Mouse (Mus musculus): ENCODE results near the gene Tmem179. TPM values are rescaled to one million over a fixed set of nuclear protein-coding genes. Genes with fewer than 3 reads are reported as not detected.
A peak's percentile ranks its signal among the peaks of the same experiment; 100 is the strongest.

Gene Tmem179
- total RNA-seq, 2 experiments from 2014 or later = 4.3 to 5.6 TPM

GRCm38 (mm10) chr12:112538356-112538755, 21.8 kb upstream of the Tmem179 start:
- no peak for DNase-seq

GRCm38 (mm10) chr12:112537233-112537632, 20.7 kb upstream of the Tmem179 start:
- DNase-seq = no peak

GRCm38 (mm10) chr12:112533758-112534157, 17.2 kb upstream of the Tmem179 start:
- no peak for DNase-seq

- no peak for DNase-seq
Measured at GRCm38 (mm10) chr12:112518105-112518504, 1.6 kb upstream of the Tmem179 start.

GRCm38 (mm10) chr12:112514897-112515296, 1.6 kb downstream of the Tmem179 start:
- no peak for DNase-seq

GRCm38 (mm10) chr12:112510733-112511372, 5.7 kb downstream of the Tmem179 start:
- DNase-seq = peak; percentile 71 to 78

GRCm38 (mm10) chr12:112510365-112510732, 6.2 kb downstream of the Tmem179 start:
- DNase-seq = no peak

GRCm38 (mm10) chr12:112507984-112508383, 8.6 kb downstream of the Tmem179 start:
- DNase-seq = no peak

- no peak for DNase-seq
Measured at GRCm38 (mm10) chr12:112507264-112507663, 9.3 kb downstream of the Tmem179 start.

GRCm38 (mm10) chr12:112506267-112506666, 10.3 kb downstream of the Tmem179 start:
- peak; percentile 74 to 78 for DNase-seq

GRCm38 (mm10) chr12:112503003-112503771, 13.4 kb downstream of the Tmem179 start:
- no peak for DNase-seq

GRCm38 (mm10) chr12:112498683-112499082, 17.9 kb downstream of the Tmem179 start:
- DNase-seq = peak in 1 of 2 experiments; percentile 70

- no peak for DNase-seq
Measured at GRCm38 (mm10) chr12:112497731-112498130, 18.8 kb downstream of the Tmem179 start.

- DNase-seq = peak; percentile 63 to 71
Measured at GRCm38 (mm10) chr12:112496136-112496535, 20.4 kb downstream of the Tmem179 start.

GRCm38 (mm10) chr12:112490444-112490939, 26.1 kb downstream of the Tmem179 start:
- DNase-seq = peak; percentile 36 to 72

- DNase-seq = no peak
Measured at GRCm38 (mm10) chr12:112489535-112489934, 27.0 kb downstream of the Tmem179 start.

- DNase-seq = peak in 1 of 2 experiments; percentile 57
Measured at GRCm38 (mm10) chr12:112489134-112489533, 27.4 kb downstream of the Tmem179 start, which contains the start of gene A530016L24Rik. Gene A530016L24Rik (plus strand): TSS chr12:112489448.

GRCm38 (mm10) chr12:112473777-112474176, 42.8 kb downstream of the Tmem179 start:
- DNase-seq = peak; percentile 89 to 90

GRCm38 (mm10) chr12:112470216-112470615, 46.3 kb downstream of the Tmem179 start:
- DNase-seq = no peak

- DNase-seq = no peak
Measured at GRCm38 (mm10) chr12:112469393-112469792, 47.2 kb downstream of the Tmem179 start.

- no peak for DNase-seq
Measured at GRCm38 (mm10) chr12:112467387-112467786, 49.2 kb downstream of the Tmem179 start.

GRCm38 (mm10) chr12:112465928-112466327, 50.6 kb downstream of the Tmem179 start:
- DNase-seq = no peak

- no peak for DNase-seq
Measured at GRCm38 (mm10) chr12:112464516-112464915, 52.0 kb downstream of the Tmem179 start.

Measured in adrenal gland, postnatal 36 days (tissue).